Mouse (Mus musculus) liver, embryonic 13.5 days (tissue): Measurements from ENCODE around the gene Cblc. TPM values are rescaled to one million over a fixed set of nuclear protein-coding genes. Genes with fewer than 3 reads are reported as not detected.

ENCODE experiments used
- ATAC-seq: fragments of 200-750 bp; cut with Nextera tagmentation; 2 replicates; pipeline ENCODE4 v1.8.0; 2017; ENCODE audit warnings: low read depth, mild to moderate bottlenecking, moderate number of reproducible peaks, moderate library complexity
- DNase-seq: peaks from one replicate; pipeline ENCODE4 v3.0.0; 2022
- H3K27ac ChIP-seq: fragments of 300-500 bp; sonication (generic); 2 replicates; pipeline ENCODE4 v1.5.1; 2015; ENCODE audit warnings: moderate library complexity, mild to moderate bottlenecking, inconsistent platforms
- H3K27me3 ChIP-seq: fragments of 300-500 bp; sonication (generic); 2 replicates; pipeline ENCODE4 v1.6.1; 2015; ENCODE audit warnings: mild to moderate bottlenecking, inconsistent platforms
- H3K36me3 ChIP-seq: fragments of 300-500 bp; sonication (generic); 2 replicates; pipeline ENCODE4 v1.6.1; 2015; ENCODE audit warnings: mild to moderate bottlenecking, inconsistent platforms
- H3K4me1 ChIP-seq: fragments of 300-500 bp; sonication (generic); replicated peaks from 2 replicates; pipeline ENCODE4 v1.6.1; 2015; ENCODE audit warnings: inconsistent platforms
- H3K4me2 ChIP-seq: fragments of 300-500 bp; sonication (generic); 2 replicates; pipeline ENCODE4 v1.6.1; 2015; ENCODE audit warnings: inconsistent platforms, mild to moderate bottlenecking, moderate library complexity
- H3K4me3 ChIP-seq: fragments of 300-500 bp; sonication (generic); replicated peaks from 2 replicates; pipeline ENCODE4 v1.5.1; 2015; ENCODE audit warnings: mild to moderate bottlenecking, inconsistent platforms
- H3K9ac ChIP-seq: fragments of 300-500 bp; sonication (generic); 2 replicates; pipeline ENCODE4 v1.6.1; 2015; ENCODE audit warnings: mild to moderate bottlenecking, inconsistent platforms
- H3K9me3 ChIP-seq: fragments of 300-500 bp; sonication (generic); replicated peaks from 2 replicates; pipeline ENCODE4 v1.6.1; 2016; ENCODE audit warnings: inconsistent platforms
- WGBS: fragments of 180-500 bp; shearing (Covaris S2); methylation state at CpG from one replicate; pipeline ENCODE4 v1.1.7; 2015; ENCODE audit not compliant: insufficient replicate concordance; 5-methylcytosine and 5-hydroxymethylcytosine counted together
- polyA plus RNA-seq: library from polyadenylated mRNA; unstranded; fragments of >200 nt; fragmentation: Nextera tagmentation; extraction: Ambion mirVana; gene quantifications from 2 replicates; pipeline ENCODE4 v1.2.1, GENCODE M21; 2015

Cblc gene
- polyA plus RNA-seq, 1 experiment from 2014 or later = 1.2 TPM

DNA sequence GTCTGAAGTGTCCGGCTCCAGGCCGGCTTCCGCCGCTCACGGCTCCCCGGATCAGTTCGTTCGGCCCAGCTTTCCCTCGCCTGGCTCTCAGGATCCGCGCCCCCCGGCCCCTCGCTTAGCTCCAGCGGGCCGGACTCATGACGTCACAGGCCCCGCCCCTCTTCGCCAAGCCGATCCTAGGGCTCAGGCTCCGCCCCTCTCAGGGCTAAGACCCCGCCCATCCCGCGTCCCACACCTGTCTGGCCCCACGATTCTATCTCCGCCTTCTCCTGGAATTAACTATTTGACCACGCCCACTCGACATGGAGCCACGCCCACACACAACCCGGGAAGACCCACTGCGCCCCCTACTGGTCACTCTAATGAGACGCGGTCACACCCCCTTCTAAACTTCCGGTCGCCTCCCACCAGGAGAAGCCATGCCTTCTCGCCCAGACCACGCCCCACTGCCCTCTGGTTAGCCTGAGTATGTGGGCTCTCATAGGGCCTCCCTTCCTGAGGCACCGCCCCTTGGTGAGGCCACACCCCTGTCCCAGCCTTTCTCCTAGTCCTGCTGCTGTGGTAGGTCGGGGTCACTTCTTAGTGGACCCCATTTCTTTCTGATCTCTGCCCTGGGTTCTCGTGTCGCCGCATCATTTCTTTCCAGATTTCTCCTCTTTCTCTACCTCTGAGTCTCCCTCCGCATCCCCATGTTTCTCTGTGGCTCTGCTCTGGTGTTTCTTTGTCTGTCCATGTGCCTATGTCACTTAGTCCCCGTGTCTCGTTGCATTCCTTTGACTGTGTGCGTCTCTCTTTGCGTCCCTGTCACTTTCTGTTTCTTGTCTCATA, 47.0 kb downstream of the Cblc start:
- Histone ChIP-seq H3K27ac (peak overlapping the region; percentile 76), H3K4me1 (peaks cover 64% of the 10 kb centered on the region), H3K36me3 (no peaks in the 10 kb centered on the region), H3K4me3 (peak overlapping the region; percentile 73), H3K27me3 (no peaks in the 10 kb centered on the region), H3K9me3 (no peaks in the 10 kb centered on the region), H3K4me2 (peak overlapping the region; percentile 98), H3K9ac (peak overlapping the region; percentile 83)
- WGBS = under 1% methylated on average over 46 of the region's 46 CpGs
- peak; percentile 91 for ATAC-seq
- DNase-seq = peak; percentile 94

- peak overlapping the region; percentile 73 for H3K4me3 ChIP-seq
- peak overlapping the region; percentile 83 for H3K9ac ChIP-seq
- no peaks in the 10 kb centered on the region for H3K36me3 ChIP-seq
- H3K4me2 ChIP-seq = peak overlapping the region; percentile 98
- peak overlapping the region; percentile 76 for H3K27ac ChIP-seq
- peaks cover 69% of the 10 kb centered on the region for H3K4me1 ChIP-seq
- no peak for ATAC-seq
- DNase-seq = no peak
- 1% methylated on average over 31 of the region's 32 CpGs for WGBS
- no peaks in the 10 kb centered on the region for H3K9me3 ChIP-seq
- H3K27me3 ChIP-seq = no peaks in the 10 kb centered on the region
Measured at GRCm38 (mm10) chr7:19748219-19749195, 48.1 kb downstream of the Cblc start.

- Histone ChIP-seq H3K4me3 (peak overlapping the region; percentile 73), H3K27ac (peak overlapping the region; percentile 36), H3K9ac (peak overlapping the region; percentile 83), H3K9me3 (no peaks in the 10 kb centered on the region), H3K27me3 (no peaks in the 10 kb centered on the region), H3K36me3 (0 out of 2 replicates have a peak, but pooled peaks cover 3% of the 10 kb centered on the region), H3K4me1 (peaks cover 76% of the 10 kb centered on the region), H3K4me2 (peak overlapping the region; percentile 98)
- WGBS = 7% methylated on average over 25 of the region's 25 CpGs
- ATAC-seq = no peak
- DNase-seq = no peak
Measured at GRCm38 (mm10) chr7:19747420-19748218, 49.0 kb downstream of the Cblc start.

GRCm38 (mm10) chr7:19746426-19747201, 50.0 kb downstream of the Cblc start:
- Histone ChIP-seq H3K27me3 (no peaks in the 10 kb centered on the region), H3K4me2 (peak overlapping the region; percentile 98), H3K36me3 (0 out of 2 replicates have a peak, but pooled peaks cover 3% of the 10 kb centered on the region), H3K9ac (0 out of 2 replicates have a peak overlapping the region, but pooled peaks have one; percentile 13), H3K4me3 (no peak overlapping the region), H3K27ac (peak overlapping the region; percentile 34), H3K4me1 (peaks cover 87% of the 10 kb centered on the region), H3K9me3 (no peaks in the 10 kb centered on the region)
- WGBS = 44% methylated on average over 6 of the region's 6 CpGs
- DNase-seq = no peak
- ATAC-seq = no peak

GRCm38 (mm10) chr7:19745971-19746370, 50.6 kb downstream of the Cblc start:
- H3K9me3 ChIP-seq = no peaks in the 10 kb centered on the region
- no peak overlapping the region for H3K4me2 ChIP-seq
- H3K4me3 ChIP-seq = no peak overlapping the region
- H3K4me1 ChIP-seq = peaks cover 90% of the 10 kb centered on the region
- no peak overlapping the region for H3K27ac ChIP-seq
- DNase-seq (no peak), ATAC-seq (no peak)
- no peaks in the 10 kb centered on the region for H3K27me3 ChIP-seq
- H3K9ac ChIP-seq = no peak overlapping the region
- 67% methylated on average over 9 of the region's 10 CpGs for WGBS
- 0 out of 2 replicates have a peak, but pooled peaks cover 3% of the 10 kb centered on the region for H3K36me3 ChIP-seq

DNA sequence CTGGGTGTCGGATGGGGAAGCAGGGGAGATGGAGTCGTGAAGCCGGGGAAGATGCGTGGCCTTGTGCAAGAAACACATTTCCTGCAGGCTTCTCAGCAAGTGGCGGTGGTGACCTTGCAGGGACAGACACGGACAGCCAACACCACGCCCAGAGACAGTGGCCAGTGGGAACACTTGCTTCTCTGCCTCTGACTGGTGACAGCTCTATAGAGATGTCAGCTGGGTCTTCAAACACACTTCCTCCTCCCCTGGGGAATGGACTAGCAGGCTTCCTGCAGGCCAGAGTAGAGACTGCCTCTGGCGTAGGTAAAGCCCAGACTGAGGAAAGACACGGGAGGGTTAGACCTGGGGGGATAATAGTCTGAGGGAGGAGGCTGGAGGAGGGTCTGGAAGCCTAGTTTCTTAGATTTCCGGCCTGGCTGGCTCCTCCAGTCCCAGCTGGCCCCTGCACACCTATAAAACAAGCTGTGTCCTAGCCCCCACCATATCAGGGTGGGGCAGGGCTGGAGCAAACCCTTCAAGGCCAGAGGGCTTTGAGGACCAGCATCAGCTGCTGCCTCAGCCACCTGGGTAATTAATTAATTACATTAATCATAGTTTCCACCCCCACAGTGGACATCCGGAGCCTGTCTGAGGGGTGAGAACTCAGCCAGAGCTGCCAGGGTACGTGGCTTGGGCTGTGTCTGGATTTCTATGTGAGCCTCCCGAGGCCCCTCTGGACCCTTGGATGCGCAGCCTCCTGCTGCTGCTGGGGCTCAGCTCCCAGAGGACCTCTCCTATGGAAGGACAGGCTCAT, 51.8 kb downstream of the Cblc start:
- Histone ChIP-seq H3K4me1 (peaks cover 86% of the 10 kb centered on the region), H3K4me2 (no peak overlapping the region), H3K36me3 (0 out of 2 replicates have a peak, but pooled peaks cover 6% of the 10 kb centered on the region), H3K27me3 (no peaks in the 10 kb centered on the region), H3K27ac (no peak overlapping the region; the same call in 1 of the 2 replicates), H3K9me3 (no peaks in the 10 kb centered on the region), H3K9ac (no peak overlapping the region), H3K4me3 (no peak overlapping the region)
- no peak for DNase-seq
- WGBS = 46% methylated on average over 14 of the region's 14 CpGs
- ATAC-seq = no peak

- Histone ChIP-seq H3K4me2 (no peak overlapping the region), H3K27ac (no peak overlapping the region), H3K27me3 (no peaks in the 10 kb centered on the region), H3K9ac (no peak overlapping the region), H3K4me3 (no peak overlapping the region), H3K9me3 (no peaks in the 10 kb centered on the region), H3K36me3 (0 out of 2 replicates have a peak, but pooled peaks cover 6% of the 10 kb centered on the region), H3K4me1 (peaks cover 76% of the 10 kb centered on the region)
- ATAC-seq (no peak), DNase-seq (no peak)
- WGBS = 66% methylated on average over 6 of the region's 6 CpGs
Measured at GRCm38 (mm10) chr7:19743791-19744190, 52.8 kb downstream of the Cblc start.

DNA sequence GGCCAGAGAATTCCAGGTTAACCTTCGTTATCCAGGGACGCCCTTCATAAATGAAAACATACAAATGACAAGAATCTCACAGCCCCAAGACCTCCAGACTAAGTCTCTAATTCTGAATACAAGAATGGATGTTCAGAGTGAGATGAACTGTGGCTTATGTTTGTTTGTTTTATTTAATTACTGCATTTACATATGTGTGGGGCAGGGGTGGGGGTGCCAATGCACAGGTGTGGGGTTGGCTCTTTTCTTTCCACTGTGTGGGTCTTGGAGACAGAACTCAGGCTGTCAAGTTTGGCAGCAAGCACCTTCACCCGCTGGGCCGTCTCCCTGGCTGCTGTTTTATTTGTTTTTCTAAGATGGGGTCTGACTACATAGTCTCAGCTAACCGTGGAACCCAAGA, 54.1 kb downstream of the Cblc start:
- peak overlapping the region; percentile 29 for H3K27ac ChIP-seq
- 71% methylated on average over 5 of the region's 5 CpGs for WGBS

GRCm38 (mm10) chr7:19741329-19742031, 55.1 kb downstream of the Cblc start:
- Histone ChIP-seq H3K4me2 (0 out of 2 replicates have a peak overlapping the region, but pooled peaks have one; percentile 15), H3K4me1 (peaks cover 70% of the 10 kb centered on the region), H3K27me3 (no peaks in the 10 kb centered on the region), H3K36me3 (peaks cover 13% of the 10 kb centered on the region; the same call in 1 of the 2 replicates), H3K9me3 (no peaks in the 10 kb centered on the region), H3K27ac (peak overlapping the region; percentile 55), H3K9ac (peak overlapping the region; percentile 22; the same call in 1 of the 2 replicates), H3K4me3 (no peak overlapping the region)
- peak; percentile 16; the same call in 1 of the 2 replicates for ATAC-seq
- WGBS = 28% methylated on average over 8 of the region's 8 CpGs
- DNase-seq = no peak

More for the DNA sequence above, 54.1 kb downstream of the Cblc start:
- H3K9me3 ChIP-seq = no peaks in the 10 kb centered on the region
- H3K4me3 ChIP-seq = no peak overlapping the region
- H3K4me1 ChIP-seq = peaks cover 70% of the 10 kb centered on the region
- no peak for ATAC-seq
- H3K9ac ChIP-seq = no peak overlapping the region
- no peak for DNase-seq
- peaks cover 13% of the 10 kb centered on the region; the same call in 1 of the 2 replicates for H3K36me3 ChIP-seq
- H3K4me2 ChIP-seq = no peak overlapping the region
- H3K27me3 ChIP-seq = no peaks in the 10 kb centered on the region
